Mouse (Mus musculus): ENCODE results near the gene Aasdhppt.

Gene Aasdhppt

DNA sequence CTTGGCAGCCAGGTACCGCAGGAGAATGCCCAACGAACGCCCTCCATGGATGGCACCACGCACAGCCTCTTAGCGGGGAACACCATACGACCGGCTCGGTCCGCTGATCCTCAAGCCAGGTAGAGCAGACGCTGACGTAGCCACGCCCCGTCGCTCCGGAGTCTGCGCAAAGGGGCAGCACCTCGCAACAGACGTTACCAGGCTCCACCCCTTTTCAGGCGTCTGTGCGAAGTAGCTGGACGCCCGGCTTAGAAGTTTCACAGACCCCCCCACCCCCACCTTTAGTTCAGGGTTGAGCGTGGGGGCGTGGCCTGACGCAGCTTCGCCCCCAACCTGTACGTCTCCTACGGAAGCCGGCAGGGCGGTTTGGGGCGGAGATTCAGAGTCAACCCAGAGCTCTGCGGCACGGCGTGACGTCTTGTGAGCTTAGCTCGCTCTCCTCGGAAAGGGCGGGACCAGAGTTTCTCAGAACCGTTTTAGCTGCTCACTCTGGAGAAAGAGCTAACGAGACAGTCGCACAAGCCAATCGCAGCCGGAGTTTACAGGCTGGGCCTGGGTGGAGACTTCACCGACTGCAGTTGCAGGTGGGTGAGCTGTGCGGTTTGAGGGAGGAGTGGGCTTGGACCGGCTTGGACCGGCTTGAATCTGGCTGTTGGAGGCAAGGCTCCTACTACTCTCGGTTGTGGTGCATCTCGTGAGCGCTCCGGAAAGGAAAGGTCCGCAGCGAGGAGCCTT lies at the start of gene Aasdhppt, which contains the start of gene Kbtbd3:
Gene Aasdhppt (minus strand): TSS at position 121 of the 735 bp plus-strand sequence.
Gene Kbtbd3 (plus strand): TSS at position 483 of the 735 bp plus-strand sequence.
- DNase-seq: peak; percentile 99

GRCm38 (mm10) chr9:4353163-4353562 lies 43.9 kb upstream of the Aasdhppt start:
- no peak for DNase-seq

- DNase-seq: no peak
Measured at GRCm38 (mm10) chr9:4318939-4319721, 9.9 kb upstream of the Aasdhppt start.

GRCm38 (mm10) chr9:4315746-4316145 lies 6.5 kb upstream of the Aasdhppt start:
- no peak for DNase-seq

DNA sequence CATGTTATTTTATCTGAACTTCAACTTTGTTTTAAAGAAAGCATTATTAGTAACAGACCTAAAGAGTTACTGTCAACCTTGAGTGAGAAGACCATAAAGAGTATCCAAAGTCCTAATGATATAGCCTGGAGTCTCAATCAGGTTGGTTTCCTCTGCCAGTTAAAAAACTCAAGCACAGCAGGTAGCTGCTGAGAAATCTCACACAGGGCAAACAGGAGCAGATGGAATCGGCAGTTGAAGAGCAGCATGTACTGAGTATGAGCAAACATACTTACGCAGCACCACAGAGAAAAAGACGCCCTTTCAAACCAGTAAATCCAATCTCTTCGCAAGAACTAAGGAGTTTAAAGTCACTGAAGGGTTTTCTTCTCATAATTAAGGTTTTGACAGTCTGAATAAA lies 4.7 kb upstream of the Aasdhppt start:
- no peak for DNase-seq

DNA sequence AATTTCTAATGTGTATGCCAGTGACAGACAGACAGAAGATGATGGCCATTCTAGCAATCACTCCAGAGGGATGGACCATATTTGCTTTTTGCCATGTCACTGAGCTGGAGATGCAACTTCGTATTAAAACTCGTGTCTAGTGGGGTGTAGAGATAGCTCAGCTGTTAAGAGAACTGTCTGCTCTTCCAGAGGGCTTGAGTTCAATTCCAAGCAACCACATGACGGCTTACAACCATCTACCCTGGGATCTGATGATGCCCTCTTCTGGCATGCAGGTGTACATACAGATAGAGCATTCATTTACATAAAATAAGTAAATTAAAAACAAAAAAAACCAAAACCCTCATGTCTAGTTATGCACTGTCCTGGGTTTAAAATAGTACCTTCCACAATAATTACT lies 1.9 kb upstream of the Aasdhppt start:
- DNase-seq: no peak

DNA sequence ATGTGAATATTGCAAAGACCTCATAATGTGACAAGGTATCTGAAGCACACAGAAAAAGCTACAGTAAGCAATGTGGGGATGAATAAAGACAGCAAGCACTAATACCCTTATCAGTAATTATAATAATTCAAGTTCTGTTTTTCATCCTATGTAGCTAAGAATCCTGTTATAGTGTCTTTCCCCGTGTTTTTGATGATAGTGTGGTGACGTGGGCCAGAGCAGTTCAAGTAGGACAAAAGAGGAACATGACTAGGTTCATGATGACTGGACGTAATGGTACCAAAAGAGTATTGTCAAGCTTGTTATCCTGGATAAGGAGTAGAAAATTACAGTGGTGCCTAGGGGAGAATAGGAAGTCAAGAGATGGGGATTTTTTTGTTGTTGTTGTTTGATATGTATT lies 1.4 kb upstream of the Aasdhppt start:
- DNase-seq: no peak

- DNase-seq: no peak
Measured at GRCm38 (mm10) chr9:4308628-4309350, 482 bp downstream of the Aasdhppt start.

- DNase-seq: no peak
Measured at GRCm38 (mm10) chr9:4304867-4305266, 4.4 kb downstream of the Aasdhppt start.

DNA sequence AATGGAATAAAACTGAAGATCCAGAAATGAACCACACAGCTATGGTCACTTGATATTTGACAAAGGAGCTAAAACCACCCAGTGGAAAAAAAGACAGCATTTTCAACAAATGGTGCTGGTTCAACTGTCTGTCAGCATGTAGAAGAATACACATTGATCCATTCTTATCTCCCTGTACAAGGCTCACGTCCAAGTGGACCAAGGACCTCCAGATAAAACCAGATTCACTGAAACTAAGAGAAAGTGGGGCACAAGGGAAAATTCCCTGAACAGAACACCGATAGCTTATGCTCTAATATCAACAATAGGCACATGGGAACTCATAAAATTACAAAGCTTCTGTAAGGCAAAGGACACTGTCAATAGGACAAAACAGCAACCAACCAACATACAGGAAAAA lies 8.8 kb downstream of the Aasdhppt start:
- DNase-seq: no peak

- no peak for DNase-seq
Measured at GRCm38 (mm10) chr9:4283850-4284249, 25.4 kb downstream of the Aasdhppt start.

DNA sequence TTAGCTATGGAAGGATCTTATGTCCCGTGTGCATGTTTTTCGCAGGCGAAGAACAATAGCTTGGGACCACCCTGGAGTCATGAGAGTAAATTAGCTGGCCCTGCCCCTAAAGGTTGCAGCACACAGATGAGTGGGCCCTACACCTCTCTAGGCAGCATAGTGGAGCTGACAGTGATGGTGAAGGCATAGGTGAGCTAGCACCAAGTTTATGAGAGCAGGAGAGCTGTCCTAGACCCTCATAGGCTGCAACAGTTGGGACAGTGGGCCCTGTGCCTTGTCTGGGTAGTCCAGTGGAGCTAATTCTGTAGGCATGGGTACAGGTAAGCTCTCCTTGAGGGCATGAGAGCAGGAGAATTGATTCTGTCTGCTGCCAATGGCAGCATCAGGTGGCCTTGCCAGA lies 42.4 kb downstream of the Aasdhppt start:
- DNase-seq: no peak

DNA sequence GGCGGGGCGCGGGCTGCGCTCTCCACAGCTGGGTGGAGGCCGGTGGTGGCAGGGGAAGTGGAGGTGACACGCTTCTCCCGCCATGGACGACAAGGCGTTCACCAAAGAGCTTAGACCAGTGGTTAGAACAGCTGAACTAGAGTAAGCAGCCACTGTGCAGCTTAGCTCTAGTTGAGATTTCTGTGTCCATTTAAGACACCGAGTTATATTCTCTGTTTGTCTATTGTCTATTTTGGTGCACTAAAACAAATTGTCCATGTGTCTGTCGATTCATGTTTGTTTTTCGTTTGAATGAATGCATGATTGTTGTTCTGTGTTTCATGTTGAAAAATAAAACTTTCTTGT lies 48.6 kb downstream of the Aasdhppt start:
- no peak for DNase-seq

DNA sequence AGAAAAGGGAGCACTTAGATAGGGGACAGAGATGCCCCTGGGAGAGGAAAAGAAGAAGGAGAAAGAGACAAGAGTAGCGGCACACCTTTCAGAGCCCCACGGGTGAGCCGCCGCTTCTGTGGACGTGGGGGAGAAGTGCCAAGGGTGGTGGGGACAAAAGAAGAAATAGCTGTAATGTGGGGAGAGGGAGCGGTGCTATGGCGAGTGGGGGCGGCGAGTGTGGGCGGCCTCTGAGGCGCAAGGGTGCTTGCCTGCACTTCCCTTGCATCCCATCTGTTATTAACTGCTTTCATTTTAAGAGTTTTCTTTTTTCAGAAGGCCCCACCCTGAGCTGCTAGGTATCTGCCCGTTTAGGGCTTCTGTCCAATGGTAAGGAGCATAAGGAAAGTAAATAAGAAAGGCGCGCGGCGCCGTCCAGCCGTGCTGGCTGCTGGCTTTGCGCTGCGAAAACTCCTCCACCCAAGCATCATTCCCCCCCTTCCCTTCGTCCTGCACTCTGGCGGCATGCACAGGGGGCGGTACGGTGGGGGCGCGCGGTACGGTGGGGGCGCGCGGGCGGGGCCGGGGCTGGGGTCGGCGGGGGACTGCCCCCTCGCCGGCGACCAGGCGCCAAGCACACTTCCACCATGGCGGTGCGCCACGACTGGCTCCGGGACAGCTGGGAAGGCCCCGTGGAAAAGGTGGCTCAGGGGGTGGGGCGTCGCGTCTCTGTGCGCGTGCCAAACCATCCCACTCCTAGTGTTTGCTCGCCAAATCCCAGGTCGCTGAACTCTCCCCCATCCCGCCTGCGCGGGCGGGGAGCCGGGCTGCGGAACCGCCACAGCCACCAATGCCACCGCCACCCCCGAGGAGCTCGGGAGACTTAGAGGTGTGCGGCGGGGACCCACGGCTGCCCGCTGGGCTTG lies 49.2 kb downstream of the Aasdhppt start:
- peak; percentile 71 for DNase-seq

- DNase-seq: no peak
Measured at GRCm38 (mm10) chr9:4259074-4259473, 50.2 kb downstream of the Aasdhppt start.

Data from kidney, postnatal 10 days (tissue).